Mouse (Mus musculus): ENCODE measurements around the gene Avl9. TPM values are rescaled to one million over a fixed set of nuclear protein-coding genes. Genes with fewer than 3 reads are reported as not detected.

Avl9 gene
- polyA plus RNA-seq, 1 experiment from 2014 or later: 27.4 TPM

DNA sequence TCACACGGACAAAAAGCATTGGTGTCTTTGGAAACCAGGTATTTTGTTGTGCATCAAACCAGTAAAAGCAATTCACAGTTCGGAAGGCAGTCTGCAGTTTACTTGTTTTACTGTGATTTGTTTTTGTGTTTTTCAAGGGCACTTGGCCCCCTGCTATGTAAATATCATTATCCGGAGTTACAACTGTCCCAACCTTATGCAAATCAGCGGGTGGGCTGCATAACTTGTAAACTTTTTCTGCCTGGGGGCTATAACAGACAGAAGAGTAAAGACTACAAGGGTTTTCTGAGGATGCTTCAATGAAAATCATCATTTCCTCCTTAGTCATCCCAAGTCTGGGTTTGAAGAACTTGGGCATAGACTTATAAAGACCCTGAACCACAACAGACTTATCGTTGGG, 64.9 kb downstream of the Avl9 start:
- DNase-seq (ENCODE audit: low spot score, missing footprints) (no peak), ATAC-seq (ENCODE audit: low FRiP score) (no peak)
- 93% methylated on average over 5 of the region's 5 CpGs for WGBS
- no peaks in the 10 kb centered on the region for H3K27me3 ChIP-seq (ENCODE audit: control insufficient read depth, insufficient read depth, low read length)
- no peaks in the 10 kb centered on the region for H3K4me1 ChIP-seq (ENCODE audit: control insufficient read depth, insufficient read depth, low read length)
- H3K9ac ChIP-seq (ENCODE audit: low read length): no peak overlapping the region
- peaks cover 19% of the 10 kb centered on the region; the same call in 1 of the 2 replicates for H3K36me3 ChIP-seq (ENCODE audit: control insufficient read depth, insufficient read depth, low read length)
- H3K9me3 ChIP-seq (ENCODE audit: control insufficient read depth, low read length): no peaks in the 10 kb centered on the region
- H3K4me3 ChIP-seq (ENCODE audit: low read depth, low read length): no peak overlapping the region
- H3K4me2 ChIP-seq: no peak overlapping the region
- H3K27ac ChIP-seq (ENCODE audit: low read depth, low read length): no peak overlapping the region

- H3K36me3 ChIP-seq (ENCODE audit: control insufficient read depth, insufficient read depth, low read length): peaks cover 16% of the 10 kb centered on the region; the same call in 1 of the 2 replicates
- DNase-seq (ENCODE audit: low spot score, missing footprints) (no peak), ATAC-seq (ENCODE audit: low FRiP score) (no peak)
- H3K9me3 ChIP-seq (ENCODE audit: control insufficient read depth, low read length): no peaks in the 10 kb centered on the region
- no peak overlapping the region for H3K9ac ChIP-seq (ENCODE audit: low read length)
- H3K27ac ChIP-seq (ENCODE audit: low read depth, low read length): no peak overlapping the region
- no peak overlapping the region for H3K4me2 ChIP-seq
- no peaks in the 10 kb centered on the region for H3K4me1 ChIP-seq (ENCODE audit: control insufficient read depth, insufficient read depth, low read length)
- H3K27me3 ChIP-seq (ENCODE audit: control insufficient read depth, insufficient read depth, low read length): no peaks in the 10 kb centered on the region
- 93% methylated on average over 4 of the region's 4 CpGs for WGBS
- no peak overlapping the region for H3K4me3 ChIP-seq (ENCODE audit: low read depth, low read length)
These were observed 69.0 kb downstream of the Avl9 start for GRCm38 (mm10) chr6:56783561-56784272.

DNA sequence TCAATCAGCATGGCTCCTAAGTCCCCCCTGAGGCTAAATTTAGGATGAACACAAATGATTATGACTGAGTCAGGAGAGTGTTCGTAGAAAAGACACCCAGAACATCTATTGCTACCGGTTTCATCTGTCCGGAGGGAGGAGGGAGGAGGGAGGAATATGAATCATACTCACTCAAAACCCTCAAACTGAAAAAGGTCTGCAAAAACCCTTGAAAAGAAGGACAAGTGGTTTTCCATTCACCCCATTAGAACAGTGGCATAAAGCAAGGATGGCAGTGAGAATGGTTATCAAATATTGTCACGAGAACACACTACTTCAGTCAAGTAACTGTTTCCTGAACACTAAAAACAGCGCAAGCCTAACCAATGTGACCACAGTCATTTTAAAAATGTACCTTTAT, 70.4 kb downstream of the Avl9 start:
- Histone ChIP-seq H3K4me2 (no peak overlapping the region), H3K4me3 (ENCODE audit: low read depth, low read length) (no peak overlapping the region), H3K9me3 (ENCODE audit: control insufficient read depth, low read length) (no peaks in the 10 kb centered on the region), H3K27ac (ENCODE audit: low read depth, low read length) (no peak overlapping the region), H3K27me3 (ENCODE audit: control insufficient read depth, insufficient read depth, low read length) (no peaks in the 10 kb centered on the region), H3K9ac (ENCODE audit: low read length) (no peak overlapping the region), H3K4me1 (ENCODE audit: control insufficient read depth, insufficient read depth, low read length) (no peaks in the 10 kb centered on the region), H3K36me3 (ENCODE audit: control insufficient read depth, insufficient read depth, low read length) (peaks cover 3% of the 10 kb centered on the region; the same call in 1 of the 2 replicates)
- DNase-seq (ENCODE audit: low spot score, missing footprints) (no peak), ATAC-seq (ENCODE audit: low FRiP score) (no peak)
- WGBS: 95% methylated on average over 5 of the region's 5 CpGs

GRCm38 (mm10) chr6:56787668-56788067, 73.0 kb downstream of the Avl9 start:
- no peak overlapping the region for H3K4me2 ChIP-seq
- H3K4me3 ChIP-seq (ENCODE audit: low read depth, low read length): no peak overlapping the region
- no peaks in the 10 kb centered on the region for H3K9me3 ChIP-seq (ENCODE audit: control insufficient read depth, low read length)
- no peak overlapping the region for H3K9ac ChIP-seq (ENCODE audit: low read length)
- ATAC-seq (ENCODE audit: low FRiP score): no peak
- H3K36me3 ChIP-seq (ENCODE audit: control insufficient read depth, insufficient read depth, low read length): peaks cover 2% of the 10 kb centered on the region; the same call in 1 of the 2 replicates
- no peaks in the 10 kb centered on the region for H3K27me3 ChIP-seq (ENCODE audit: control insufficient read depth, insufficient read depth, low read length)
- DNase-seq (ENCODE audit: low spot score, missing footprints): no peak
- WGBS: 92% methylated on average over 2 of the region's 2 CpGs
- no peaks in the 10 kb centered on the region for H3K4me1 ChIP-seq (ENCODE audit: control insufficient read depth, insufficient read depth, low read length)
- no peak overlapping the region for H3K27ac ChIP-seq (ENCODE audit: low read depth, low read length)

GRCm38 (mm10) chr6:56789336-56789735, 74.6 kb downstream of the Avl9 start:
- 89% methylated on average over 3 of the region's 3 CpGs for WGBS
- H3K9ac ChIP-seq (ENCODE audit: low read length): no peak overlapping the region
- H3K4me3 ChIP-seq (ENCODE audit: low read depth, low read length): no peak overlapping the region
- no peaks in the 10 kb centered on the region for H3K9me3 ChIP-seq (ENCODE audit: control insufficient read depth, low read length)
- no peak for DNase-seq (ENCODE audit: low spot score, missing footprints)
- H3K27ac ChIP-seq (ENCODE audit: low read depth, low read length): no peak overlapping the region
- no peak for ATAC-seq (ENCODE audit: low FRiP score)
- H3K27me3 ChIP-seq (ENCODE audit: control insufficient read depth, insufficient read depth, low read length): no peaks in the 10 kb centered on the region
- no peaks in the 10 kb centered on the region for H3K36me3 ChIP-seq (ENCODE audit: control insufficient read depth, insufficient read depth, low read length)
- no peaks in the 10 kb centered on the region for H3K4me1 ChIP-seq (ENCODE audit: control insufficient read depth, insufficient read depth, low read length)
- no peak overlapping the region for H3K4me2 ChIP-seq

GRCm38 (mm10) chr6:56794834-56795233, 80.1 kb downstream of the Avl9 start:
- H3K36me3 ChIP-seq (ENCODE audit: control insufficient read depth, insufficient read depth, low read length): no peaks in the 10 kb centered on the region
- no peak overlapping the region for H3K4me2 ChIP-seq
- H3K9ac ChIP-seq (ENCODE audit: low read length): no peak overlapping the region
- H3K27ac ChIP-seq (ENCODE audit: low read depth, low read length): no peak overlapping the region
- H3K4me1 ChIP-seq (ENCODE audit: control insufficient read depth, insufficient read depth, low read length): peaks cover 13% of the 10 kb centered on the region; the same call in 1 of the 2 replicates
- DNase-seq (ENCODE audit: low spot score, missing footprints) (no peak), ATAC-seq (ENCODE audit: low FRiP score) (no peak)
- H3K9me3 ChIP-seq (ENCODE audit: control insufficient read depth, low read length): no peaks in the 10 kb centered on the region
- H3K27me3 ChIP-seq (ENCODE audit: control insufficient read depth, insufficient read depth, low read length): no peaks in the 10 kb centered on the region
- WGBS: 89% methylated on average over 5 of the region's 5 CpGs
- H3K4me3 ChIP-seq (ENCODE audit: low read depth, low read length): no peak overlapping the region

DNA sequence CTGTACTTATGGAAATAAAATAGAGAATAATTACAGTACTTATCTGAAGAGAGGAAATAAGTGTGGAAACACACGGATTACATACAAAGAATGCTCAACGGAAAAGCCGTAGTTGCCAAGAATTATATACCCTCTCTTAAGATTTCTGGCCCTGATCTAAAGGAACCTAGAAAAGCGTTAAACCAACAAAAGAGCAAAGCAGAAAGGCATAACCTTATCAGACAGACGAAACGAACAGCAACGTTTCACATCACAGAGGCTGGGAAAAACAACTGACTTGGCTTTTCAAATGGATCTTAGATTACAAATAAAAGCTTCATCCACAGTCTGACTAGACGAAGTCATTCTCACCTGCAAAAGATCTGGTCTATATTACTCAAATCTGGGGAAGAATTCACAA, 81.5 kb downstream of the Avl9 start:
- WGBS: 12% methylated on average over 8 of the region's 8 CpGs
- ATAC-seq (ENCODE audit: low FRiP score): no peak
- DNase-seq (ENCODE audit: low spot score, missing footprints): no peak

GRCm38 (mm10) chr6:56796668-56797141, 82.0 kb downstream of the Avl9 start:
- peak; percentile 34 for ATAC-seq (ENCODE audit: low FRiP score)
- peak; percentile 95 for DNase-seq (ENCODE audit: low spot score, missing footprints)
- peak overlapping the region; percentile 94 for H3K9ac ChIP-seq (ENCODE audit: low read length)

More for the DNA sequence above, 81.5 kb downstream of the Avl9 start:
- Histone ChIP-seq H3K27me3 (ENCODE audit: control insufficient read depth, insufficient read depth, low read length) (no peaks in the 10 kb centered on the region), H3K4me2 (peak overlapping the region; percentile 78), H3K27ac (ENCODE audit: low read depth, low read length) (no peak overlapping the region; the same call in 1 of the 2 replicates), H3K36me3 (ENCODE audit: control insufficient read depth, insufficient read depth, low read length) (no peaks in the 10 kb centered on the region), H3K9ac (ENCODE audit: low read length) (peak overlapping the region; percentile 94), H3K4me1 (ENCODE audit: control insufficient read depth, insufficient read depth, low read length) (peaks cover 13% of the 10 kb centered on the region; the same call in 1 of the 2 replicates), H3K9me3 (ENCODE audit: control insufficient read depth, low read length) (no peaks in the 10 kb centered on the region), H3K4me3 (ENCODE audit: low read depth, low read length) (peak overlapping the region; percentile 82)

DNA sequence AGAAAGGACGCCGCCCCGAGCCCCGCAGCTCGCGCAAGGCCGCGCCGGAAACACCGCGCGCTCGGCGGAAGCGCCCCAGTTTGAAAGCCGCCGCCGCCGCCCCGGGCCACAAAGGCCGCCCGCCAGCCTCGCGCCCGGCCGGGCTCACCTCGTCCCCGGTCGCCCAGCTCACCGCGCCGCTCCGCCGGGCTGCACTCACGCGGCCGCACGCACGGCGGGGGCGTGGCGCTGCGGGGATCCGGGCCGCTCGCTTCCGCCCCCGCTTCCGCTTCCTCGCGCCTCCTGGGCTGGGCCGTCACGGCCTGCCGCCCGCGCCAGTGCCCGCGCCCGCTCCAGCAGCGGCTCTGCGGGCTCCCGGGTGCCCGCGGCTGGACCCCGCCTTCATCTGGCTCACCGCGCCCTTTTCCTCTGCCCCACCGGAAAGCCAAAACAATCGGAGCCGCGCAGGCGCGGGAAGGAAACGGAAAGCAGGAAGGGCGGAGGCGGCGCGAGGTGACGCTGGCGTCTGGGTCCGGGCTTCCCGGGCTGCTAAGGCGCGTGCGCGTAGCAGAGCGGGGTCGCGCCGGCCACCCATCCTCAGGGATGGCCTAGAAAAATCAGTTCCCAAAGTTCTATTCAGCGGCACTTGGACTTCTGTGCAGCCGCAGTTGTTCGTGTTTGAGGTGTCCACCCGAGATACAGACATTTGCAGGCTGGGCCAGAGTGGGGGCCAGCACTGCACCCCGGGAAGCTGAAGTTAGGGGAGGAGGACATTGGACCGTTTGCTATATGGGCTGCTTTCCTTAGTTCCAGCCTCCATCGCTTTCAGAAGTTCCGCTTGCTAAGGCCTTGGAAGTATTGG, 82.8 kb downstream of the Avl9 start, which contains the start of gene Kbtbd2:
Gene Kbtbd2, minus strand, starts transcription at position 503 of the 841 bp plus-strand sequence.
- peak within 1 kb of the TSS; percentile 98 for H3K27ac ChIP-seq (ENCODE audit: low read depth, low read length)
- H3K27me3 ChIP-seq (ENCODE audit: control insufficient read depth, insufficient read depth, low read length): no peaks in the 10 kb centered on the region
- H3K4me3 ChIP-seq (ENCODE audit: low read depth, low read length): peak within 1 kb of the TSS; percentile 82
- WGBS: under 1% methylated on average over 82 of the region's 98 CpGs
- H3K9me3 ChIP-seq (ENCODE audit: control insufficient read depth, low read length): no peaks in the 10 kb centered on the region
- peaks cover 13% of the 10 kb centered on the region; the same call in 1 of the 2 replicates for H3K4me1 ChIP-seq (ENCODE audit: control insufficient read depth, insufficient read depth, low read length)
- ATAC-seq (ENCODE audit: low FRiP score) (peak; percentile 95), DNase-seq (ENCODE audit: low spot score, missing footprints) (peak; percentile 98)
- peak within 1 kb of the TSS; percentile 78 for H3K4me2 ChIP-seq
- no peaks in the 10 kb centered on the region for H3K36me3 ChIP-seq (ENCODE audit: control insufficient read depth, insufficient read depth, low read length)
- H3K9ac ChIP-seq (ENCODE audit: low read length): peak within 1 kb of the TSS; percentile 94

More at GRCm38 (mm10) chr6:56796668-56797141, 82.0 kb downstream of the Avl9 start:
- WGBS: under 1% methylated on average over 16 of the region's 16 CpGs
- Histone ChIP-seq H3K27ac (ENCODE audit: low read depth, low read length) (peak overlapping the region; percentile 98), H3K4me2 (peak overlapping the region; percentile 78), H3K4me3 (ENCODE audit: low read depth, low read length) (peak overlapping the region; percentile 82), H3K9me3 (ENCODE audit: control insufficient read depth, low read length) (no peaks in the 10 kb centered on the region), H3K36me3 (ENCODE audit: control insufficient read depth, insufficient read depth, low read length) (no peaks in the 10 kb centered on the region), H3K4me1 (ENCODE audit: control insufficient read depth, insufficient read depth, low read length) (peaks cover 13% of the 10 kb centered on the region; the same call in 1 of the 2 replicates), H3K27me3 (ENCODE audit: control insufficient read depth, insufficient read depth, low read length) (no peaks in the 10 kb centered on the region)
